Mouse (Mus musculus) testis, postnatal 14 days (tissue): Measurements from ENCODE around the gene Ptprg.
"Not testable (repeated sequence)": the region's sequence is repeated elsewhere in the genome, so short reads cannot be mapped to it uniquely, and the experiment has no call there.

Experiments
- DNase-seq: peaks from one replicate; pipeline ENCODE4 v3.0.0; 2021; ENCODE audit warnings: low spot score

Gene Ptprg

GRCm38 (mm10) chr14:11754656-11755055, 201.3 kb downstream of the Ptprg start:
- no peak for DNase-seq

GRCm38 (mm10) chr14:11758185-11758584, 204.9 kb downstream of the Ptprg start:
- DNase-seq, result no peak

- no peak for DNase-seq
Measured at GRCm38 (mm10) chr14:11759356-11759755, 206.0 kb downstream of the Ptprg start.

GRCm38 (mm10) chr14:11762995-11763394, 209.7 kb downstream of the Ptprg start:
- no peak for DNase-seq

GRCm38 (mm10) chr14:11772736-11773135, 219.4 kb downstream of the Ptprg start:
- DNase-seq, result no peak

- no peak for DNase-seq
Measured at GRCm38 (mm10) chr14:11774476-11775037, 221.2 kb downstream of the Ptprg start.

GRCm38 (mm10) chr14:11775204-11775603, 221.9 kb downstream of the Ptprg start:
- DNase-seq, result no peak

GRCm38 (mm10) chr14:11775951-11776495, 222.7 kb downstream of the Ptprg start:
- no peak for DNase-seq

- DNase-seq, result no peak
Measured at GRCm38 (mm10) chr14:11776566-11776965, 223.2 kb downstream of the Ptprg start.

- DNase-seq, result no peak
Measured at GRCm38 (mm10) chr14:11791190-11791589, 237.9 kb downstream of the Ptprg start.

- no peak for DNase-seq
Measured at GRCm38 (mm10) chr14:11793847-11794246, 240.5 kb downstream of the Ptprg start.

- no peak for DNase-seq
Measured at GRCm38 (mm10) chr14:11802355-11803035, 249.2 kb downstream of the Ptprg start.

- no peak for DNase-seq
Measured at GRCm38 (mm10) chr14:11806674-11807073, 253.3 kb downstream of the Ptprg start.

GRCm38 (mm10) chr14:11807465-11807864, 254.1 kb downstream of the Ptprg start:
- no peak for DNase-seq

- no peak for DNase-seq
Measured at GRCm38 (mm10) chr14:11811142-11811761, 257.9 kb downstream of the Ptprg start.

GRCm38 (mm10) chr14:11812291-11812690, 259.0 kb downstream of the Ptprg start:
- DNase-seq, result no peak

- not testable (repeated sequence) for DNase-seq
Measured at GRCm38 (mm10) chr14:11814811-11815210, 261.5 kb downstream of the Ptprg start.

- no peak for DNase-seq
Measured at GRCm38 (mm10) chr14:11817236-11817635, 263.9 kb downstream of the Ptprg start.

GRCm38 (mm10) chr14:11818054-11818453, 264.7 kb downstream of the Ptprg start:
- DNase-seq, result no peak

- DNase-seq, result no peak
Measured at GRCm38 (mm10) chr14:11818721-11819120, 265.4 kb downstream of the Ptprg start.

GRCm38 (mm10) chr14:11819326-11819725, 266.0 kb downstream of the Ptprg start:
- no peak for DNase-seq

GRCm38 (mm10) chr14:11822830-11823700, 269.7 kb downstream of the Ptprg start:
- DNase-seq, result no peak
